ENCODE assay signal across 13 mouse cellular contexts in genomic region chr5:38146524-38146923, GRCm38 (mm10). TPM values are rescaled to one million over a fixed set of nuclear protein-coding genes. Genes with fewer than 3 reads are reported as not detected.
DNase-seq lines count a peak whose midpoint lies in the region; ATAC-seq lines count a peak whose summit lies in the region.
"Had no signal": no experiment of that assay in that cellular context is flagged by ENCODE, and none has a peak within 500 bp of the region (broad histone marks: within the 10 kb centered on the region; RNA-seq: fewer than 3 reads in every experiment).

No protein-coding gene starts in this region.

- 0 out of 2 replicates have a peak, but pooled peaks cover 2% of the 10 kb centered on the region for H3K27me3 ChIP-seq in heart, embryonic 10.5 days (ENCODE audit: insufficient read depth, poor library complexity, severe bottlenecking)
- H3K27me3 ChIP-seq: hindbrain, embryonic 13.5 days had no signal

- no peaks in the 10 kb centered on the region for H3K4me1 ChIP-seq in heart, embryonic 10.5 days

- H3K36me3 ChIP-seq in heart, embryonic 10.5 days = peaks cover 15% of the 10 kb centered on the region

- H3K9me3 ChIP-seq in heart, embryonic 10.5 days = no peaks in the 10 kb centered on the region
- H3K9me3 ChIP-seq: hindbrain, embryonic 13.5 days had no signal

- peak; percentile 97 for DNase-seq in heart, adult 11 months
- DNase-seq in heart, embryonic 10.5 days (ENCODE audit: low spot score) = no peak
- peak; percentile 34 to 63 for DNase-seq in heart, adult 9 months (ENCODE audit: low spot score in 2 of 2)
- DNase-seq in kidney, postnatal 14 days = peak; percentile 34
- DNase-seq in layer of hippocampus, postnatal 14 days (ENCODE audit: low spot score in 2 of 2) = no peak
- no peak for DNase-seq in thymus, postnatal 36 days
- DNase-seq in frontal cortex, adult 2 months (ENCODE audit: extremely low spot score in 1 of 2, low spot score in 1 of 2) = no peak
- DNase-seq: adrenal gland, postnatal 36 days; gastrocnemius, adult 2 months had no signal

- H3K27ac ChIP-seq in heart, embryonic 10.5 days = no peak overlapping the region
- H3K27ac ChIP-seq: gastrocnemius, adult 2 months; hindbrain, embryonic 13.5 days; macrophage had no signal

- WGBS in heart, embryonic 10.5 days = 75% methylated on average over 6 of the region's 6 CpGs

- H3K4me3 ChIP-seq in heart, embryonic 10.5 days = no peak overlapping the region
- H3K4me3 ChIP-seq: gastrocnemius, adult 2 months; hindbrain, embryonic 13.5 days; myocyte had no signal

- ATAC-seq in megakaryocyte progenitor cell, adult 5-6 weeks (replicated peaks; ENCODE audit: poor library complexity) = peak; percentile 11; the same call in 1 of the 2 replicates

RNA-seq across cellular contexts. Expression of gene Nsg1, which starts 13.2 kb away (rescaled TPM):
- polyA plus RNA-seq in heart, embryonic 10.5 days (2016; fragmentation: Nextera tagmentation; extraction: Ambion mirVana) = 17.4 and 32.6 TPM in 2 replicates
- 0.15 TPM in 1 of 2 replicates, not detected in the other for total RNA-seq in megakaryocyte progenitor cell, adult 5-6 weeks (2015)
- total RNA-seq in megakaryocyte progenitor cell, adult 5-6 weeks (2017) = 0.34 and 1.00 TPM in 2 replicates
- 100 to 1,000 TPM; 561 to 567 TPM for total RNA-seq in layer of hippocampus, postnatal 14 days (2021)
- polyA plus RNA-seq in frontal cortex, adult 2 months (2012; rRNA removed) = 342 and 360 TPM in 2 replicates
- polyA plus RNA-seq: macrophage had no signal

Comparison
In these comparisons a context has a peak if more than half of its experiments do, and no peak if none do; other contexts are left out.
1. DNase-seq: peak in heart, adult 11 months (single experiment), heart, adult 9 months (2 of 2) and kidney, postnatal 14 days (single experiment); none in heart, embryonic 10.5 days (single experiment), layer of hippocampus, postnatal 14 days (0 of 2), thymus, postnatal 36 days (0 of 2) and frontal cortex, adult 2 months (0 of 2).
2. RNA of gene Nsg1, which starts 13.2 kb away (total RNA-seq): 561 to 567 TPM in layer of hippocampus, postnatal 14 days; 0.15 to 1.00 TPM in megakaryocyte progenitor cell, adult 5-6 weeks; every median in the first group is over 100 times any median in the second.